Mouse (Mus musculus) MEL (cell line): ENCODE results near the gene Depp1.

Experiments used
- CTCF ChIP-seq, 3 experiments: IDR thresholded peaks in 2 of 3; conservative IDR thresholded peaks in 1 of 3; 2 replicates each; pipeline ENCODE4 v1.5.1; 2011 to 2012; ENCODE audit warnings: low read length in 3 of 3, low read depth in 2 of 3, mild to moderate bottlenecking in 2 of 3, improper control_type of control experiment in 1 of 3, inconsistent platforms in 1 of 3, mixed read lengths in 1 of 3, moderate library complexity in 1 of 3; ENCODE audit not compliant: control insufficient read depth in 1 of 3, insufficient read depth in 1 of 3, poor library complexity in 1 of 3, severe bottlenecking in 1 of 3
- EP300 ChIP-seq, 2 experiments: IDR thresholded peaks; 2 replicates each; pipeline ENCODE4 v1.6.1; 2011; ENCODE audit warnings: improper control_type of control experiment in 2 of 2, low read length in 2 of 2, low read depth in 1 of 2, mild to moderate bottlenecking in 1 of 2
- JUND ChIP-seq: IDR thresholded peaks from 2 replicates; pipeline ENCODE4 v1.6.1; 2011; ENCODE audit warnings: low read depth, mild to moderate bottlenecking, improper control_type of control experiment, low read length
- NRF1 ChIP-seq: IDR thresholded peaks from 2 replicates; pipeline ENCODE4 v1.6.1; 2014; ENCODE audit warnings: low read depth, mild to moderate bottlenecking, inconsistent platforms, low read length, improper control_type of control experiment, moderate library complexity; ENCODE audit not compliant: poor library complexity, insufficient read depth, severe bottlenecking
- POLR2A ChIP-seq, 2 experiments: IDR thresholded peaks; 2 replicates each; pipeline ENCODE4 v1.6.1; 2011 to 2012; ENCODE audit warnings: low read length in 2 of 2, mild to moderate bottlenecking in 2 of 2, control low read depth in 1 of 2, improper control_type of control experiment in 1 of 2, low read depth in 1 of 2, moderate library complexity in 1 of 2; ENCODE audit not compliant: control insufficient read depth in 1 of 2, insufficient read depth in 1 of 2, poor library complexity in 1 of 2
- POLR2AphosphoS2 ChIP-seq: IDR thresholded peaks from 2 replicates; pipeline ENCODE4 v1.6.1; 2011; ENCODE audit warnings: low read length, improper control_type of control experiment
- UBTF ChIP-seq: IDR thresholded peaks from 2 replicates; pipeline ENCODE4 v1.6.1; 2012; ENCODE audit warnings: low read depth, mild to moderate bottlenecking, inconsistent platforms, low read length, improper control_type of control experiment, moderate library complexity, borderline replicate concordance; ENCODE audit not compliant: insufficient read depth

GRCm38 (mm10) chr6:116664031-116664430, 13.6 kb downstream of the Depp1 start:
- TF ChIP-seq POLR2A (IDR thresholded peaks at IDR 0.05; ENCODE audit: control insufficient read depth in 1 of 2, insufficient read depth in 1 of 2, low read depth in 1 of 2, low read length in 2 of 2, poor library complexity in 1 of 2), result no peak
- TF ChIP-seq POLR2AphosphoS2, result no peak
- no peak for TF ChIP-seq CTCF (IDR thresholded peaks at IDR 0.05 in 2 of 3, conservative IDR thresholded peaks at IDR 0.05 in 1 of 3; ENCODE audit: control insufficient read depth in 1 of 3, insufficient read depth in 1 of 3, low read depth in 2 of 3, low read length in 3 of 3, poor library complexity in 1 of 3, severe bottlenecking in 1 of 3)
- no peak for TF ChIP-seq UBTF
- TF ChIP-seq JUND, result no peak
- no peak for TF ChIP-seq NRF1
- TF ChIP-seq EP300 (IDR thresholded peaks at IDR 0.05; ENCODE audit: low read depth in 1 of 2, low read length in 2 of 2), result no peak
